Mouse (Mus musculus) neural tube, embryonic 14.5 days (tissue): ENCODE data around the gene Clns1a. TPM values are rescaled to one million over a fixed set of nuclear protein-coding genes. Genes with fewer than 3 reads are reported as not detected.

ENCODE experiments used
- ATAC-seq: fragments of 200-750 bp; cut with Nextera tagmentation; 2 replicates; pipeline ENCODE4 v1.8.0; 2017; ENCODE audit warnings: low read depth, mild to moderate bottlenecking, moderate TSS enrichment, moderate library complexity
- H3K27ac ChIP-seq: fragments of 300-500 bp; sonication (generic); 2 replicates; pipeline ENCODE4 v1.5.1; 2014; ENCODE audit warnings: low read depth, mild to moderate bottlenecking, control low read depth, low read length, moderate library complexity, mixed read lengths
- H3K27me3 ChIP-seq: fragments of 300-500 bp; sonication (generic); 2 replicates; pipeline ENCODE4 v1.6.1; 2014; ENCODE audit warnings: low read length; ENCODE audit not compliant: control insufficient read depth, insufficient read depth
- H3K36me3 ChIP-seq: fragments of 300-500 bp; sonication (generic); 2 replicates; pipeline ENCODE4 v1.6.1; 2014; ENCODE audit warnings: low read length, mixed read lengths; ENCODE audit not compliant: control insufficient read depth, insufficient read depth
- H3K4me1 ChIP-seq: fragments of 300-500 bp; sonication (generic); 2 replicates; pipeline ENCODE4 v1.6.1; 2014; ENCODE audit warnings: low read length; ENCODE audit not compliant: control insufficient read depth, insufficient read depth
- H3K4me2 ChIP-seq: fragments of 300-500 bp; sonication (generic); 2 replicates; pipeline ENCODE4 v1.6.1; 2014; ENCODE audit warnings: mild to moderate bottlenecking, low read depth, low read length, control low read depth
- H3K4me3 ChIP-seq: fragments of 300-500 bp; sonication (generic); 2 replicates; pipeline ENCODE4 v1.5.1; 2014; ENCODE audit warnings: low read depth, low read length, control low read depth, mixed read lengths
- H3K9ac ChIP-seq: fragments of 300-500 bp; sonication (generic); replicated peaks from 2 replicates; pipeline ENCODE4 v1.6.1; 2014; ENCODE audit warnings: low read depth, mild to moderate bottlenecking, control low read depth, low read length, mixed read lengths
- H3K9me3 ChIP-seq: fragments of 300-500 bp; sonication (generic); 2 replicates; pipeline ENCODE4 v1.6.1; 2016; ENCODE audit warnings: low read length; ENCODE audit not compliant: control insufficient read depth
- WGBS: fragments of 180-500 bp; shearing (Covaris S2); extraction: QIAGEN DNeasy Blood & Tissue Kit; methylation state at CpG from one replicate; pipeline ENCODE4 v1.1.7; 2014; 5-methylcytosine and 5-hydroxymethylcytosine counted together
- polyA plus RNA-seq: library from polyadenylated mRNA; unstranded; fragments of >200 nt; fragmentation: Nextera tagmentation; extraction: Ambion mirVana; gene quantifications from 2 replicates; pipeline ENCODE4 v1.2.1, GENCODE M21; 2014

Gene Clns1a
- polyA plus RNA-seq, 1 experiment from 2014 or later, result 187 TPM

GRCm38 (mm10) chr7:97700173-97700572 is 3.7 kb downstream of the Clns1a start:
- Histone ChIP-seq H3K9me3 (no peaks in the 10 kb centered on the region), H3K4me2 (no peak overlapping the region), H3K4me1 (peaks cover 8% of the 10 kb centered on the region; the same call in 1 of the 2 replicates), H3K36me3 (no peaks in the 10 kb centered on the region; the same call in 1 of the 2 replicates), H3K27ac (no peak overlapping the region), H3K4me3 (no peak overlapping the region), H3K27me3 (no peaks in the 10 kb centered on the region), H3K9ac (no peak overlapping the region)
- 94% methylated on average over 4 of the region's 4 CpGs for WGBS
- no peak for ATAC-seq

- Histone ChIP-seq H3K27ac (no peak overlapping the region), H3K36me3 (no peaks in the 10 kb centered on the region; the same call in 1 of the 2 replicates), H3K4me1 (peaks cover 5% of the 10 kb centered on the region; the same call in 1 of the 2 replicates), H3K4me2 (no peak overlapping the region), H3K27me3 (no peaks in the 10 kb centered on the region), H3K9me3 (no peaks in the 10 kb centered on the region), H3K4me3 (no peak overlapping the region), H3K9ac (no peak overlapping the region)
- WGBS, result 86% methylated on average over 6 of the region's 6 CpGs
- ATAC-seq, result no peak
These were observed 4.7 kb downstream of the Clns1a start for GRCm38 (mm10) chr7:97701106-97701505.

- Histone ChIP-seq H3K9me3 (no peaks in the 10 kb centered on the region), H3K36me3 (peaks cover 4% of the 10 kb centered on the region; the same call in 1 of the 2 replicates), H3K27ac (no peak overlapping the region), H3K27me3 (no peaks in the 10 kb centered on the region), H3K9ac (no peak overlapping the region), H3K4me2 (no peak overlapping the region), H3K4me1 (no peaks in the 10 kb centered on the region), H3K4me3 (no peak overlapping the region)
- 81% methylated on average over 4 of the region's 4 CpGs for WGBS
- ATAC-seq, result no peak
These were observed 10.7 kb downstream of the Clns1a start for GRCm38 (mm10) chr7:97707123-97707522.

GRCm38 (mm10) chr7:97707809-97708208 is 11.4 kb downstream of the Clns1a start:
- Histone ChIP-seq H3K27me3 (no peaks in the 10 kb centered on the region), H3K9me3 (no peaks in the 10 kb centered on the region), H3K4me2 (no peak overlapping the region), H3K4me1 (no peaks in the 10 kb centered on the region), H3K9ac (no peak overlapping the region), H3K36me3 (peaks cover 9% of the 10 kb centered on the region; the same call in 1 of the 2 replicates), H3K4me3 (no peak overlapping the region), H3K27ac (no peak overlapping the region)
- ATAC-seq, result no peak
- 94% methylated on average over 5 of the region's 5 CpGs for WGBS

- Histone ChIP-seq H3K4me1 (no peaks in the 10 kb centered on the region), H3K36me3 (peaks cover 16% of the 10 kb centered on the region; the same call in 1 of the 2 replicates), H3K9ac (no peak overlapping the region), H3K4me3 (no peak overlapping the region), H3K4me2 (no peak overlapping the region), H3K9me3 (no peaks in the 10 kb centered on the region), H3K27me3 (no peaks in the 10 kb centered on the region), H3K27ac (no peak overlapping the region)
- WGBS, result 88% methylated on average over 3 of the region's 3 CpGs
- ATAC-seq, result no peak
These were observed 12.8 kb downstream of the Clns1a start for GRCm38 (mm10) chr7:97709204-97709603.

GRCm38 (mm10) chr7:97714651-97715050 is 18.2 kb downstream of the Clns1a start:
- H3K4me3 ChIP-seq, result no peak overlapping the region
- no peaks in the 10 kb centered on the region for H3K27me3 ChIP-seq
- H3K4me2 ChIP-seq, result no peak overlapping the region
- H3K27ac ChIP-seq, result no peak overlapping the region
- H3K4me1 ChIP-seq, result no peaks in the 10 kb centered on the region
- H3K9ac ChIP-seq, result no peak overlapping the region
- no peaks in the 10 kb centered on the region for H3K9me3 ChIP-seq
- peaks cover 36% of the 10 kb centered on the region for H3K36me3 ChIP-seq
- WGBS, result 96% methylated on average over 5 of the region's 5 CpGs
- ATAC-seq, result no peak

GRCm38 (mm10) chr7:97717326-97717725 is 20.9 kb downstream of the Clns1a start:
- peaks cover 38% of the 10 kb centered on the region for H3K36me3 ChIP-seq
- no peak overlapping the region for H3K9ac ChIP-seq
- H3K9me3 ChIP-seq, result no peaks in the 10 kb centered on the region
- 96% methylated on average over 1 of the region's 1 CpGs for WGBS
- no peak for ATAC-seq
- H3K4me3 ChIP-seq, result no peak overlapping the region
- H3K4me2 ChIP-seq, result no peak overlapping the region
- no peaks in the 10 kb centered on the region for H3K4me1 ChIP-seq
- no peaks in the 10 kb centered on the region for H3K27me3 ChIP-seq
- H3K27ac ChIP-seq, result no peak overlapping the region

GRCm38 (mm10) chr7:97719078-97719477 is 22.6 kb downstream of the Clns1a start:
- H3K27me3 ChIP-seq, result no peaks in the 10 kb centered on the region
- no peaks in the 10 kb centered on the region for H3K4me1 ChIP-seq
- no peak overlapping the region for H3K4me2 ChIP-seq
- no peak overlapping the region for H3K4me3 ChIP-seq
- ATAC-seq, result no peak
- H3K36me3 ChIP-seq, result peaks cover 28% of the 10 kb centered on the region
- H3K9me3 ChIP-seq, result no peaks in the 10 kb centered on the region
- H3K27ac ChIP-seq, result no peak overlapping the region
- WGBS, result 65% methylated on average over 5 of the region's 5 CpGs
- H3K9ac ChIP-seq, result no peak overlapping the region

GRCm38 (mm10) chr7:97720109-97720508 is 23.7 kb downstream of the Clns1a start:
- peaks cover 21% of the 10 kb centered on the region for H3K36me3 ChIP-seq
- H3K27ac ChIP-seq, result no peak overlapping the region
- no peak for ATAC-seq
- H3K4me3 ChIP-seq, result no peak overlapping the region
- no peak overlapping the region for H3K4me2 ChIP-seq
- no peak overlapping the region for H3K9ac ChIP-seq
- H3K9me3 ChIP-seq, result no peaks in the 10 kb centered on the region
- WGBS, result 80% methylated on average over 5 of the region's 5 CpGs
- no peaks in the 10 kb centered on the region for H3K27me3 ChIP-seq
- no peaks in the 10 kb centered on the region for H3K4me1 ChIP-seq
